Mouse (Mus musculus): ENCODE data around the gene Olfr876. TPM values are rescaled to one million over a fixed set of nuclear protein-coding genes. Genes with fewer than 3 reads are reported as not detected.

Gene Olfr876
- polyA plus RNA-seq, 1 experiment from 2014 or later = not detected

- no peak overlapping the region for H3K9ac ChIP-seq (ENCODE audit: low read length)
- no peaks in the 10 kb centered on the region for H3K4me1 ChIP-seq (ENCODE audit: control insufficient read depth, insufficient read depth, low read length)
- H3K4me2 ChIP-seq (ENCODE audit: low read depth, severe bottlenecking) = no peak overlapping the region
- H3K27ac ChIP-seq (replicated peaks; ENCODE audit: low read depth, low read length) = no peak overlapping the region
- no peak for ATAC-seq (ENCODE audit: insufficient number of reproducible peaks, low FRiP score, low TSS enrichment, low read depth)
- DNase-seq (ENCODE audit: low spot score) = no peak
- H3K27me3 ChIP-seq (ENCODE audit: control insufficient read depth, insufficient read depth, low read length) = no peaks in the 10 kb centered on the region
- no peaks in the 10 kb centered on the region for H3K9me3 ChIP-seq (ENCODE audit: control insufficient read depth, low read length)
- no peaks in the 10 kb centered on the region for H3K36me3 ChIP-seq (ENCODE audit: control insufficient read depth, insufficient read depth, low read length)
- WGBS = 64% methylated on average over 4 of the region's 4 CpGs
- H3K4me3 ChIP-seq (ENCODE audit: low read depth, low read length) = no peak overlapping the region
Measured at GRCm38 (mm10) chr9:37802055-37802454, 776 bp upstream of the Olfr876 start.

GRCm38 (mm10) chr9:37807235-37807634 is 4.4 kb downstream of the Olfr876 start:
- Histone ChIP-seq H3K27me3 (ENCODE audit: control insufficient read depth, insufficient read depth, low read length) (no peaks in the 10 kb centered on the region), H3K9ac (ENCODE audit: low read length) (no peak overlapping the region), H3K9me3 (ENCODE audit: control insufficient read depth, low read length) (no peaks in the 10 kb centered on the region), H3K27ac (replicated peaks; ENCODE audit: low read depth, low read length) (no peak overlapping the region), H3K4me2 (ENCODE audit: low read depth, severe bottlenecking) (no peak overlapping the region), H3K36me3 (ENCODE audit: control insufficient read depth, insufficient read depth, low read length) (no peaks in the 10 kb centered on the region), H3K4me1 (ENCODE audit: control insufficient read depth, insufficient read depth, low read length) (no peaks in the 10 kb centered on the region), H3K4me3 (ENCODE audit: low read depth, low read length) (no peak overlapping the region)
- ATAC-seq (ENCODE audit: insufficient number of reproducible peaks, low FRiP score, low TSS enrichment, low read depth) (no peak), DNase-seq (ENCODE audit: low spot score) (no peak)

- 86% methylated on average over 3 of the region's 3 CpGs for WGBS
- Histone ChIP-seq H3K9ac (ENCODE audit: low read length) (no peak overlapping the region), H3K9me3 (ENCODE audit: control insufficient read depth, low read length) (no peaks in the 10 kb centered on the region), H3K4me2 (ENCODE audit: low read depth, severe bottlenecking) (no peak overlapping the region), H3K4me1 (ENCODE audit: control insufficient read depth, insufficient read depth, low read length) (no peaks in the 10 kb centered on the region), H3K27ac (replicated peaks; ENCODE audit: low read depth, low read length) (no peak overlapping the region), H3K36me3 (ENCODE audit: control insufficient read depth, insufficient read depth, low read length) (no peaks in the 10 kb centered on the region), H3K4me3 (ENCODE audit: low read depth, low read length) (no peak overlapping the region), H3K27me3 (ENCODE audit: control insufficient read depth, insufficient read depth, low read length) (no peaks in the 10 kb centered on the region)
- DNase-seq (ENCODE audit: low spot score) (no peak), ATAC-seq (ENCODE audit: insufficient number of reproducible peaks, low FRiP score, low TSS enrichment, low read depth) (no peak)
Measured at GRCm38 (mm10) chr9:37808456-37808855, 5.6 kb downstream of the Olfr876 start.

GRCm38 (mm10) chr9:37808976-37809375 is 6.1 kb downstream of the Olfr876 start:
- no peak overlapping the region for H3K4me2 ChIP-seq (ENCODE audit: low read depth, severe bottlenecking)
- H3K4me3 ChIP-seq (ENCODE audit: low read depth, low read length) = no peak overlapping the region
- H3K27me3 ChIP-seq (ENCODE audit: control insufficient read depth, insufficient read depth, low read length) = no peaks in the 10 kb centered on the region
- WGBS = 83% methylated on average over 2 of the region's 2 CpGs
- DNase-seq (ENCODE audit: low spot score) (no peak), ATAC-seq (ENCODE audit: insufficient number of reproducible peaks, low FRiP score, low TSS enrichment, low read depth) (no peak)
- H3K36me3 ChIP-seq (ENCODE audit: control insufficient read depth, insufficient read depth, low read length) = no peaks in the 10 kb centered on the region
- H3K9me3 ChIP-seq (ENCODE audit: control insufficient read depth, low read length) = no peaks in the 10 kb centered on the region
- H3K27ac ChIP-seq (replicated peaks; ENCODE audit: low read depth, low read length) = no peak overlapping the region
- H3K9ac ChIP-seq (ENCODE audit: low read length) = no peak overlapping the region
- no peaks in the 10 kb centered on the region for H3K4me1 ChIP-seq (ENCODE audit: control insufficient read depth, insufficient read depth, low read length)

GRCm38 (mm10) chr9:37814696-37815095 is 11.9 kb downstream of the Olfr876 start:
- Histone ChIP-seq H3K4me3 (ENCODE audit: low read depth, low read length) (no peak overlapping the region), H3K36me3 (ENCODE audit: control insufficient read depth, insufficient read depth, low read length) (no peaks in the 10 kb centered on the region), H3K4me2 (ENCODE audit: low read depth, severe bottlenecking) (no peak overlapping the region), H3K4me1 (ENCODE audit: control insufficient read depth, insufficient read depth, low read length) (no peaks in the 10 kb centered on the region), H3K27ac (replicated peaks; ENCODE audit: low read depth, low read length) (no peak overlapping the region), H3K9me3 (ENCODE audit: control insufficient read depth, low read length) (no peaks in the 10 kb centered on the region), H3K27me3 (ENCODE audit: control insufficient read depth, insufficient read depth, low read length) (no peaks in the 10 kb centered on the region), H3K9ac (ENCODE audit: low read length) (no peak overlapping the region)
- WGBS = 84% methylated on average over 3 of the region's 3 CpGs
- DNase-seq (ENCODE audit: low spot score) (no peak), ATAC-seq (ENCODE audit: insufficient number of reproducible peaks, low FRiP score, low TSS enrichment, low read depth) (no peak)

GRCm38 (mm10) chr9:37829881-37830280 is 27.1 kb downstream of the Olfr876 start:
- no peak for DNase-seq (ENCODE audit: low spot score)
- H3K27me3 ChIP-seq (ENCODE audit: control insufficient read depth, insufficient read depth, low read length) = no peaks in the 10 kb centered on the region
- H3K36me3 ChIP-seq (ENCODE audit: control insufficient read depth, insufficient read depth, low read length) = no peaks in the 10 kb centered on the region
- no peak overlapping the region for H3K4me3 ChIP-seq (ENCODE audit: low read depth, low read length)
- H3K9me3 ChIP-seq (ENCODE audit: control insufficient read depth, low read length) = no peaks in the 10 kb centered on the region
- no peak for ATAC-seq (ENCODE audit: insufficient number of reproducible peaks, low FRiP score, low TSS enrichment, low read depth)
- H3K27ac ChIP-seq (replicated peaks; ENCODE audit: low read depth, low read length) = no peak overlapping the region
- no peak overlapping the region for H3K9ac ChIP-seq (ENCODE audit: low read length)
- no peaks in the 10 kb centered on the region for H3K4me1 ChIP-seq (ENCODE audit: control insufficient read depth, insufficient read depth, low read length)
- no peak overlapping the region for H3K4me2 ChIP-seq (ENCODE audit: low read depth, severe bottlenecking)

GRCm38 (mm10) chr9:37833341-37833740 is 30.5 kb downstream of the Olfr876 start:
- H3K27me3 ChIP-seq (ENCODE audit: control insufficient read depth, insufficient read depth, low read length) = no peaks in the 10 kb centered on the region
- no peaks in the 10 kb centered on the region for H3K4me1 ChIP-seq (ENCODE audit: control insufficient read depth, insufficient read depth, low read length)
- H3K4me3 ChIP-seq (ENCODE audit: low read depth, low read length) = no peak overlapping the region
- no peaks in the 10 kb centered on the region for H3K36me3 ChIP-seq (ENCODE audit: control insufficient read depth, insufficient read depth, low read length)
- H3K27ac ChIP-seq (replicated peaks; ENCODE audit: low read depth, low read length) = no peak overlapping the region
- no peak overlapping the region for H3K9ac ChIP-seq (ENCODE audit: low read length)
- 90% methylated on average over 1 of the region's 1 CpGs for WGBS
- H3K9me3 ChIP-seq (ENCODE audit: control insufficient read depth, low read length) = no peaks in the 10 kb centered on the region
- no peak overlapping the region for H3K4me2 ChIP-seq (ENCODE audit: low read depth, severe bottlenecking)
- DNase-seq (ENCODE audit: low spot score) (no peak), ATAC-seq (ENCODE audit: insufficient number of reproducible peaks, low FRiP score, low TSS enrichment, low read depth) (no peak)

GRCm38 (mm10) chr9:37849267-37849666 is 46.4 kb downstream of the Olfr876 start:
- H3K27me3 ChIP-seq (ENCODE audit: control insufficient read depth, insufficient read depth, low read length) = no peaks in the 10 kb centered on the region
- ATAC-seq (ENCODE audit: insufficient number of reproducible peaks, low FRiP score, low TSS enrichment, low read depth) = no peak

GRCm38 (mm10) chr9:37853969-37854368 is 51.1 kb downstream of the Olfr876 start, which contains the start of gene Olfr877:
TSS of gene Olfr877 (plus strand) at chr9:37854269.
- 78% methylated on average over 4 of the region's 4 CpGs for WGBS
- ATAC-seq (ENCODE audit: insufficient number of reproducible peaks, low FRiP score, low TSS enrichment, low read depth) = no peak
- H3K27ac ChIP-seq (replicated peaks; ENCODE audit: low read depth, low read length) = no peak within 1 kb of the TSS

More at GRCm38 (mm10) chr9:37849267-37849666, 46.4 kb downstream of the Olfr876 start:
- H3K4me3 ChIP-seq (ENCODE audit: low read depth, low read length) = no peak overlapping the region
- DNase-seq (ENCODE audit: low spot score) = no peak
- no peak overlapping the region for H3K4me2 ChIP-seq (ENCODE audit: low read depth, severe bottlenecking)
- H3K9me3 ChIP-seq (ENCODE audit: control insufficient read depth, low read length) = no peaks in the 10 kb centered on the region
- no peaks in the 10 kb centered on the region for H3K4me1 ChIP-seq (ENCODE audit: control insufficient read depth, insufficient read depth, low read length)
- no peaks in the 10 kb centered on the region for H3K36me3 ChIP-seq (ENCODE audit: control insufficient read depth, insufficient read depth, low read length)
- no peak overlapping the region for H3K9ac ChIP-seq (ENCODE audit: low read length)
- 80% methylated on average over 2 of the region's 2 CpGs for WGBS
- H3K27ac ChIP-seq (replicated peaks; ENCODE audit: low read depth, low read length) = no peak overlapping the region

More at GRCm38 (mm10) chr9:37853969-37854368, 51.1 kb downstream of the Olfr876 start, which contains the start of gene Olfr877:
- no peaks in the 10 kb centered on the region for H3K9me3 ChIP-seq (ENCODE audit: control insufficient read depth, low read length)
- H3K4me3 ChIP-seq (ENCODE audit: low read depth, low read length) = no peak within 1 kb of the TSS
- no peak within 1 kb of the TSS for H3K4me2 ChIP-seq (ENCODE audit: low read depth, severe bottlenecking)
- H3K4me1 ChIP-seq (ENCODE audit: control insufficient read depth, insufficient read depth, low read length) = no peaks in the 10 kb centered on the region
- DNase-seq (ENCODE audit: low spot score) = no peak
- no peaks in the 10 kb centered on the region for H3K36me3 ChIP-seq (ENCODE audit: control insufficient read depth, insufficient read depth, low read length)
- H3K27me3 ChIP-seq (ENCODE audit: control insufficient read depth, insufficient read depth, low read length) = no peaks in the 10 kb centered on the region
- H3K9ac ChIP-seq (ENCODE audit: low read length) = no peak within 1 kb of the TSS
